Mouse (Mus musculus) ES-E14 (cell line): ENCODE data around the gene Ralgps1. TPM values are rescaled to one million over a fixed set of nuclear protein-coding genes. Genes with fewer than 3 reads are reported as not detected.

Experiments
- DNase-seq: peaks from one replicate; pipeline ENCODE4 v3.0.0-alpha.2; 2013; ENCODE audit warnings: low read depth, low spot score
- H3K27ac ChIP-seq: 2 replicates; pipeline ENCODE4 v1.5.1; 2012; ENCODE audit warnings: low read depth, mild to moderate bottlenecking, low read length, moderate library complexity, mixed read lengths; ENCODE audit not compliant: poor library complexity, insufficient read depth, severe bottlenecking
- H3K36me3 ChIP-seq: 2 replicates; pipeline ENCODE4 v1.6.1; 2012; ENCODE audit warnings: mild to moderate bottlenecking, low read length, moderate library complexity, mixed read lengths; ENCODE audit not compliant: control insufficient read depth, poor library complexity, insufficient read depth, severe bottlenecking
- H3K4me1 ChIP-seq, 2 experiments: fragments of 150-350 bp in 1 of 2; sonication (generic) in 1 of 2; 2 replicates each; pipeline ENCODE4 v1.6.1; 2012; ENCODE audit warnings: low read length in 2 of 2, mild to moderate bottlenecking in 1 of 2, mixed read lengths in 1 of 2; ENCODE audit not compliant: control insufficient read depth in 2 of 2, insufficient read depth in 2 of 2, poor library complexity in 1 of 2
- H3K4me3 ChIP-seq, 2 experiments: fragments of 150-350 bp in 1 of 2; sonication (generic) in 1 of 2; 2 replicates each; pipeline ENCODE4 v1.5.1; 2012; ENCODE audit warnings: low read length in 2 of 2, low read depth in 1 of 2, mild to moderate bottlenecking in 1 of 2, mixed read lengths in 1 of 2; ENCODE audit not compliant: insufficient read depth in 1 of 2, poor library complexity in 1 of 2, severe bottlenecking in 1 of 2
- H3K9ac ChIP-seq: 2 replicates; pipeline ENCODE4 v1.6.1; 2012; ENCODE audit warnings: low read depth, mild to moderate bottlenecking, low read length, mixed read lengths; ENCODE audit not compliant: poor library complexity, insufficient read depth, severe bottlenecking
- H3K9me3 ChIP-seq: fragments of 150-350 bp; sonication (generic); 2 replicates; pipeline ENCODE4 v1.6.1; 2012; ENCODE audit warnings: low read depth, mild to moderate bottlenecking, low read length; ENCODE audit not compliant: control insufficient read depth, insufficient read depth
- CHD2 ChIP-seq: IDR thresholded peaks from 2 replicates; pipeline ENCODE4 v1.6.1; 2014; ENCODE audit warnings: mild to moderate bottlenecking, low read depth, low read length, inconsistent platforms
- HCFC1 ChIP-seq: IDR thresholded peaks from 2 replicates; pipeline ENCODE4 v1.6.1; 2012; ENCODE audit warnings: low read length, inconsistent platforms, borderline replicate concordance; ENCODE audit not compliant: insufficient read depth
- MAFK ChIP-seq: IDR thresholded peaks from 2 replicates; pipeline ENCODE4 v1.6.1; 2014; ENCODE audit warnings: mild to moderate bottlenecking, low read depth, low read length, inconsistent platforms; ENCODE audit not compliant: insufficient read depth
- ZC3H11A ChIP-seq: IDR thresholded peaks from 2 replicates; pipeline ENCODE4 v1.6.1; 2012; ENCODE audit warnings: low read depth, mild to moderate bottlenecking, inconsistent platforms, low read length, borderline replicate concordance
- ZNF384 ChIP-seq: IDR thresholded peaks from 2 replicates; pipeline ENCODE4 v1.6.1; 2012; ENCODE audit warnings: low read depth, low read length, inconsistent platforms
- in situ Hi-C, 2 experiments: fragments of 600-800 bp; cut with MboI; formaldehyde crosslinking; loops; one replicate each; pipeline ENCODE4 v1.15.1; 2025; ENCODE audit warnings: low sequenced_read_pairs in 2 of 2, inconsistent platforms in 1 of 2; ENCODE audit not compliant: unreplicated experiment in 2 of 2
- total RNA-seq: library from RNA; depleted of rRNA; stranded (reverse); fragments of 300-350 nt; gene quantifications from 2 replicates; pipeline ENCODE4 v1.2.3, GENCODE M21; 2012

The Ralgps1 gene
- total RNA-seq, 1 experiment: 5.4 TPM

DNA sequence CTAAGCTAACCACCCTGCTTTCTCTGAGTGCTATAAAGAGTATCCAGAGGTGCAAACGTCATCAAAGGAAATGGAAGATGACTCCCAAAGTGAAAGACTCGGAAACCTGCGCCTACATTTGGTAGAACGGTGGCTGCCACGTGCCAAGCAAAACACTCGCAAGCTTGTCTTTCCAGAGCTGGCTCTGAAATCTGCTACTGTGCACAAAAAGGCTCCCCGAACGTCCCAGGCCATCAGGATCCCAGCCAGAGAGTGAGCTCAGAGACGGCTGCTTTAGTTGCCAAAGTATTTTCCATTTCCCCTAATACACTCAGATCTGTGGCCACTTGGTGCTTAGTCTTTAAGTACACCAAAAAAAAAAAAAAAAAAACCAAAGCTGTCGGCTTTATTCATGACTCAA lies 186.6 kb downstream of the Ralgps1 start:
- no peak for TF ChIP-seq CHD2
- TF ChIP-seq HCFC1: no peak
- no peak for TF ChIP-seq ZNF384
- TF ChIP-seq MAFK: no peak
- no peak for TF ChIP-seq ZC3H11A
- Histone ChIP-seq H3K9me3 (no peaks in the 10 kb centered on the region), H3K4me3 (no peak overlapping the region), H3K36me3 (no peaks in the 10 kb centered on the region), H3K4me1 (peaks cover 0 to 2% of the 10 kb centered on the region in 2 experiments; a peak in 1 of 4 replicates), H3K9ac (no peak overlapping the region), H3K27ac (no peak overlapping the region)
- no peak for DNase-seq
- in situ Hi-C loops: no loop called here

DNA sequence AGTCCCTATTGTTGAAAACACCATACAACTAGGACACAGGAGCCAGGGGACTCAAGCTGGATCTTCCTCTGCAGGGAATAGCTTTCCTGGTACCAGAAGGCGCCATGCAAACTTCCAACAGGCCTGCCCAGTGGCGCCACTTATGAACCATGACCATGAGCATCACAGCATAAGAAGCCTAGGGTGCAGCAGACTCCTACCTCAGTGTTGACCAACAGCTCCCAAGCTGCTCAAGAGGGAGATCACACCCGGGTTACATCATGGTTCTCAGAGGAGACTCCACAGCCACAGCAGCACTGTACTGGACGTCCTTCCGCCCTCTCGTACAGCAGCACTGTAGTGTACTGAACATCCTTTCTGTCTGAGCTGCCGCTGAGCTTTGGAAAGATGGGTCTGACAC lies 188.0 kb downstream of the Ralgps1 start:
- TF ChIP-seq CHD2 (no peak), MAFK (no peak), HCFC1 (no peak), ZNF384 (no peak), ZC3H11A (no peak)
- peaks cover 0 to 8% of the 10 kb centered on the region in 2 experiments; a peak in 2 of 4 replicates for H3K4me1 ChIP-seq
- H3K9ac ChIP-seq: no peak overlapping the region
- in situ Hi-C loops: no loop called here
- H3K4me3 ChIP-seq: no peak overlapping the region
- no peaks in the 10 kb centered on the region for H3K9me3 ChIP-seq
- no peak for DNase-seq
- no peak overlapping the region for H3K27ac ChIP-seq
- no peaks in the 10 kb centered on the region for H3K36me3 ChIP-seq

DNA sequence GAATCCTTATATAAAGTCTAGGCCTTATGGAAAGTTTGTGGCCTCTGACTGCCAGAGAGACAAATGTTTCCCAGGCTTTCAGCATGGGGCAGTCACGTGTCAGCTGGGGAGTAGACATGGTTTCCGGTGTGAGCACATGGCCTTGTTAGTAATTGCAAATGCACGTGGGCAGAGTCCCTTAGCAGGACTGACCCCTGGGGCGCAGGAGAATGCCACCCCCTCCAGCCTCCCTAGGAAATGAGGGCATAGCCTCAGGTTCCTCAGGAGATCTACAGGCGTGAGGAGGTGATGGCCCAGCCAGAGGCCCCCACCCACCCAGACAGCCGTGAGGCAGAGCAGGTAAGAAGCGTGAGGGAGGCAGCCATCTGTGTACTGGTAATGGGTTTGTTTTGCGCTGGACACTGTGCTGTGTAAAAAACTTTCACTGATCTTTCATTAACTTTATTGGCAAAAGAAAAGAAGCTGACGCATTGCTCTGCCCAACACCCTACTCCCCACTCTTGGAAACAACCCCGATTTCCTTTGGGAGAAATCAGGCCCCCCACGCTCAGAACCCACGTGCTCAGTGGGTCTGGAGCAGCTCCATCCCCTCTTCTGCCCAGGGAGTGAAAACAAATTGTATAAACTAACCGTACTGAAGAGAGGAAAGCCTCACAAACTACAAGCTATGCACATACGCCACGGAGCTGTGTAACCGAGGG lies 191.2 kb downstream of the Ralgps1 start:
- H3K9me3 ChIP-seq: no peaks in the 10 kb centered on the region
- no peak for DNase-seq
- no peak overlapping the region for H3K27ac ChIP-seq
- in situ Hi-C loops: no loop called here
- H3K9ac ChIP-seq: no peak overlapping the region
- H3K4me3 ChIP-seq: no peak overlapping the region
- H3K36me3 ChIP-seq: no peaks in the 10 kb centered on the region
- peaks cover 0 to 8% of the 10 kb centered on the region in 2 experiments; a peak in 2 of 4 replicates for H3K4me1 ChIP-seq
- TF ChIP-seq CHD2 (no peak), MAFK (no peak), ZNF384 (no peak), HCFC1 (no peak), ZC3H11A (no peak)

DNA sequence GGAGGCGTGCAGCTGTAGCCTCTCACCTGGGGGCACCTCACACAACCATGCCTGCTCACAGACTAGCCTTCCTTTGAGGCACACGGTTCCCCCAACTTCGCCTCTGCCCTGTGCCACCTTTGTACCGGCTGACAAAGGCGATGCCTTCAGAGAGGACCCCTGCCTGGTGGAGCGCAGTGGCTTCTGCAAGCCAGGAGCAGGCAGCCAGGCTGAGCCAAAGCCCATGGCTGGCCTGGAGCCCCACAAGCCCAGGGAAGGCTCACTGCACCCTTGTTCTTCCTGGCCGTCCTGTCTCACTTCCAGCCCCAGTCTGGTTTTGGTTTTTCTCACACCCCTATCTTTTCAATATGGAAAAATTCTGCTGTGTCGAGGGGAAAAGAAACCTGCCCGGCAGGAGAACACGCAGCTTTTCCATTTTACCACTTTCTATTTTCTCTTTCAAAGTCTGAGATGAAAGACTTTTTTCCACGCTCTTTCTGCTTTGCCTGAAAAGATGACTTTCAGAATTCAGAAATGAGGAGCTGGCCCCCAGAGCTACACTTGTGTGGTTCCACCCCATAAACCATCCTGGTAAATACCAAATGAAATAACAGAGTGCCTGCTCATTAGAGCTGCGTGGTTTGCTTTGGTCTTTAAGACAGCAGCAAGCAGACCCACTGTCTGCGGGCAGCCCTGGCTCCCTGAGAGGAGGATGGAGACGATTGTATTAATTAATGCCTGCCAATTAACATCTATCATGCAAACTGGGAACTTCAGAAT lies 191.9 kb downstream of the Ralgps1 start:
- Histone ChIP-seq H3K9ac (no peak overlapping the region), H3K9me3 (no peaks in the 10 kb centered on the region), H3K4me1 (peaks cover 0 to 8% of the 10 kb centered on the region in 2 experiments; a peak in 2 of 4 replicates), H3K27ac (no peak overlapping the region; the same call in 1 of the 2 replicates), H3K4me3 (no peak overlapping the region), H3K36me3 (no peaks in the 10 kb centered on the region)
- no peak for DNase-seq
- in situ Hi-C loops: no loop called here
- TF ChIP-seq ZC3H11A (no peak), HCFC1 (no peak), ZNF384 (no peak), CHD2 (no peak), MAFK (no peak)
